Mouse (Mus musculus) myocyte (in vitro differentiated cells): Measurements from ENCODE around the gene Zbtb46.

Experiments used
- E2F4 ChIP-seq: IDR thresholded peaks from one replicate; pipeline ENCODE4 v1.6.1; 2011; ENCODE audit warnings: mild to moderate bottlenecking, control low read depth, moderate library complexity; ENCODE audit not compliant: insufficient read depth
- MAX ChIP-seq: IDR thresholded peaks from one replicate; pipeline ENCODE4 v1.6.1; 2011; ENCODE audit warnings: low read depth, mild to moderate bottlenecking, control low read depth
- MYOD1 ChIP-seq, 3 experiments: IDR thresholded peaks; one replicate each; pipeline ENCODE4 v1.6.1; 2011; ENCODE audit warnings: control low read depth in 2 of 3, low read depth in 2 of 3, mild to moderate bottlenecking in 2 of 3, moderate library complexity in 1 of 3; ENCODE audit not compliant: insufficient read length in 2 of 3, control insufficient read depth in 1 of 3
- MYOG ChIP-seq, 3 experiments: IDR thresholded peaks; one replicate each; pipeline ENCODE4 v1.6.1; 2011; ENCODE audit warnings: control low read depth in 2 of 3, low read depth in 2 of 3, mild to moderate bottlenecking in 2 of 3; ENCODE audit not compliant: insufficient read length in 2 of 3, control insufficient read depth in 1 of 3, insufficient read depth in 1 of 3
- POLR2A ChIP-seq: IDR thresholded peaks from one replicate; pipeline ENCODE4 v1.6.1; 2011; ENCODE audit warnings: low read depth, mild to moderate bottlenecking, control low read depth, moderate library complexity; ENCODE audit not compliant: insufficient read length
- POLR2AphosphoS2 ChIP-seq: IDR thresholded peaks from one replicate; pipeline ENCODE4 v1.6.1; 2011; ENCODE audit warnings: low read depth, control low read depth; ENCODE audit not compliant: insufficient read length
- SRF ChIP-seq: IDR thresholded peaks from one replicate; pipeline ENCODE4 v1.6.1; 2011; ENCODE audit warnings: low read depth; ENCODE audit not compliant: control insufficient read depth, insufficient read length
- TCF12 ChIP-seq: IDR thresholded peaks from one replicate; pipeline ENCODE4 v1.6.1; 2011; ENCODE audit warnings: mild to moderate bottlenecking, control low read depth; ENCODE audit not compliant: poor library complexity, insufficient read depth, severe bottlenecking
- TCF3 ChIP-seq: IDR thresholded peaks from one replicate; pipeline ENCODE4 v1.6.1; 2011; ENCODE audit warnings: low read depth, control low read depth; ENCODE audit not compliant: insufficient read length
- USF1 ChIP-seq: IDR thresholded peaks from one replicate; pipeline ENCODE4 v1.6.1; 2011; ENCODE audit warnings: low read depth, mild to moderate bottlenecking, control low read depth, moderate library complexity

GRCm38 (mm10) chr2:181453274-181453673, 6.0 kb downstream of the Zbtb46 start:
- no peak for TF ChIP-seq POLR2A
- no peak for TF ChIP-seq MYOG (IDR thresholded peaks at IDR 0.05; ENCODE audit: control insufficient read depth in 1 of 3, insufficient read depth in 1 of 3, insufficient read length in 2 of 3, low read depth in 2 of 3)
- TF ChIP-seq TCF3: no peak
- TF ChIP-seq POLR2AphosphoS2: no peak
- TF ChIP-seq USF1: no peak
- TF ChIP-seq TCF12: no peak
- no peak for TF ChIP-seq MAX
- no peak for TF ChIP-seq E2F4
- no peak for TF ChIP-seq MYOD1 (IDR thresholded peaks at IDR 0.05; ENCODE audit: control insufficient read depth in 1 of 3, insufficient read length in 2 of 3, low read depth in 2 of 3)
- TF ChIP-seq SRF: no peak
